Mouse (Mus musculus): ENCODE data around the gene Smyd2.

Smyd2 gene

GRCm38 (mm10) chr1:189872050-189872449, 50.1 kb downstream of the Smyd2 start:
- no peak for DNase-seq (ENCODE audit: low read depth, low spot score)

- no peak for DNase-seq (ENCODE audit: low read depth, low spot score)
These were observed 50.5 kb downstream of the Smyd2 start for GRCm38 (mm10) chr1:189871625-189872024.

GRCm38 (mm10) chr1:189870539-189870938, 51.6 kb downstream of the Smyd2 start:
- DNase-seq (ENCODE audit: low read depth, low spot score) = no peak

- DNase-seq (ENCODE audit: low read depth, low spot score) = no peak
These were observed 52.4 kb downstream of the Smyd2 start for GRCm38 (mm10) chr1:189869651-189870270.

GRCm38 (mm10) chr1:189868036-189868435, 54.1 kb downstream of the Smyd2 start:
- no peak for DNase-seq (ENCODE audit: low read depth, low spot score)

GRCm38 (mm10) chr1:189867497-189867896, 54.7 kb downstream of the Smyd2 start:
- no peak for DNase-seq (ENCODE audit: low read depth, low spot score)

GRCm38 (mm10) chr1:189867034-189867433, 55.1 kb downstream of the Smyd2 start:
- no peak for DNase-seq (ENCODE audit: low read depth, low spot score)

- DNase-seq (ENCODE audit: low read depth, low spot score) = no peak
These were observed 55.5 kb downstream of the Smyd2 start for GRCm38 (mm10) chr1:189866621-189867020.

- DNase-seq (ENCODE audit: low read depth, low spot score) = no peak
These were observed 57.2 kb downstream of the Smyd2 start for GRCm38 (mm10) chr1:189864846-189865560.

GRCm38 (mm10) chr1:189864301-189864700, 57.9 kb downstream of the Smyd2 start:
- no peak for DNase-seq (ENCODE audit: low read depth, low spot score)

- DNase-seq (ENCODE audit: low read depth, low spot score) = no peak
These were observed 58.4 kb downstream of the Smyd2 start for GRCm38 (mm10) chr1:189863727-189864126.

- no peak for DNase-seq (ENCODE audit: low read depth, low spot score)
These were observed 61.2 kb downstream of the Smyd2 start for GRCm38 (mm10) chr1:189860942-189861315.

GRCm38 (mm10) chr1:189860112-189860941, 61.8 kb downstream of the Smyd2 start:
- no peak for DNase-seq (ENCODE audit: low read depth, low spot score)

- no peak for DNase-seq (ENCODE audit: low read depth, low spot score)
These were observed 63.8 kb downstream of the Smyd2 start for GRCm38 (mm10) chr1:189858377-189858776.

- no peak for DNase-seq (ENCODE audit: low read depth, low spot score)
These were observed 66.4 kb downstream of the Smyd2 start for GRCm38 (mm10) chr1:189855739-189856138.

GRCm38 (mm10) chr1:189854646-189855045, 67.5 kb downstream of the Smyd2 start:
- DNase-seq (ENCODE audit: low read depth, low spot score) = no peak

- DNase-seq (ENCODE audit: low read depth, low spot score) = no peak
These were observed 69.7 kb downstream of the Smyd2 start for GRCm38 (mm10) chr1:189852456-189852855.

GRCm38 (mm10) chr1:189852051-189852450, 70.1 kb downstream of the Smyd2 start:
- DNase-seq (ENCODE audit: low read depth, low spot score) = no peak

GRCm38 (mm10) chr1:189849550-189849949, 72.6 kb downstream of the Smyd2 start:
- no peak for DNase-seq (ENCODE audit: low read depth, low spot score)

GRCm38 (mm10) chr1:189846319-189846718, 75.8 kb downstream of the Smyd2 start:
- no peak for DNase-seq (ENCODE audit: low read depth, low spot score)

- no peak for DNase-seq (ENCODE audit: low read depth, low spot score)
These were observed 88.0 kb downstream of the Smyd2 start for GRCm38 (mm10) chr1:189834166-189834565.

GRCm38 (mm10) chr1:189833351-189833750, 88.8 kb downstream of the Smyd2 start:
- DNase-seq (ENCODE audit: low read depth, low spot score) = no peak

All from mesoderm, embryonic 11.5 days (tissue).